Mouse (Mus musculus) heart, postnatal 0 days (tissue): ENCODE measurements around the gene Sds. TPM values are rescaled to one million over a fixed set of nuclear protein-coding genes. Genes with fewer than 3 reads are reported as not detected.

Experiments
- ATAC-seq: fragments of 200-750 bp; cut with Nextera tagmentation; 2 replicates; pipeline ENCODE4 v1.8.0; 2017; ENCODE audit warnings: low read depth, moderate number of reproducible peaks, moderate library complexity; ENCODE audit not compliant: insufficient read depth
- DNase-seq: peaks from one replicate; pipeline ENCODE4 v3.0.0-alpha.2; 2016; ENCODE audit warnings: low spot score
- H3K27ac ChIP-seq: fragments of 300-500 bp; sonication (generic); 2 replicates; pipeline ENCODE4 v1.5.1; 2014; ENCODE audit warnings: low read depth, mild to moderate bottlenecking
- H3K27me3 ChIP-seq: fragments of 300-500 bp; sonication (generic); 2 replicates; pipeline ENCODE4 v1.6.1; 2014; ENCODE audit warnings: low read length, mixed read lengths; ENCODE audit not compliant: control insufficient read depth, insufficient read depth
- H3K36me3 ChIP-seq: fragments of 300-500 bp; sonication (generic); replicated peaks from 2 replicates; pipeline ENCODE4 v1.6.1; 2014; ENCODE audit warnings: low read length, mixed read lengths; ENCODE audit not compliant: control insufficient read depth, insufficient read depth
- H3K4me1 ChIP-seq: fragments of 300-500 bp; sonication (generic); 2 replicates; pipeline ENCODE4 v1.6.1; 2014; ENCODE audit warnings: antibody characterized with exemption; ENCODE audit not compliant: control insufficient read depth, insufficient read depth
- H3K4me2 ChIP-seq: fragments of 300-500 bp; sonication (generic); 2 replicates; pipeline ENCODE4 v1.6.1; 2014; ENCODE audit warnings: low read depth, mild to moderate bottlenecking, low read length, moderate library complexity
- H3K4me3 ChIP-seq: fragments of 300-500 bp; sonication (generic); 2 replicates; pipeline ENCODE4 v1.5.1; 2014; ENCODE audit warnings: low read depth, low read length
- H3K9ac ChIP-seq: fragments of 300-500 bp; sonication (generic); replicated peaks from 2 replicates; pipeline ENCODE4 v1.6.1; 2014; ENCODE audit warnings: low read depth, low read length, mixed read lengths
- H3K9me3 ChIP-seq: fragments of 300-500 bp; sonication (generic); replicated peaks from 2 replicates; pipeline ENCODE4 v1.6.1; 2016; ENCODE audit warnings: low read length; ENCODE audit not compliant: control insufficient read depth
- CTCF ChIP-seq: IDR thresholded peaks from 2 replicates; pipeline ENCODE4 v1.5.1; 2016; ENCODE audit warnings: antibody characterized with exemption, control low read depth, low read depth
- EP300 ChIP-seq: IDR thresholded peaks from 2 replicates; pipeline ENCODE4 v1.6.1; 2016; ENCODE audit warnings: antibody characterized with exemption, low read depth
- WGBS: fragments of 180-500 bp; shearing (Covaris S2); extraction: QIAGEN DNeasy Blood & Tissue Kit; methylation state at CpG from one replicate; pipeline ENCODE4 v1.1.7; 2014; 5-methylcytosine and 5-hydroxymethylcytosine counted together
- polyA plus RNA-seq: library from polyadenylated mRNA; unstranded; fragments of >200 nt; fragmentation: Nextera tagmentation; extraction: Ambion mirVana; gene quantifications from 2 replicates; pipeline ENCODE4 v1.2.1, GENCODE M21; 2015
- total RNA-seq: library from RNA; depleted of rRNA; stranded (reverse); fragments of >200 nt; gene quantifications from 2 replicates; pipeline ENCODE4 v1.2.3, GENCODE M21; 2014; ENCODE audit warnings: low replicate concordance

The Sds gene
- total and polyA plus RNA-seq, 2 experiments from 2014 or later, result not detected

DNA sequence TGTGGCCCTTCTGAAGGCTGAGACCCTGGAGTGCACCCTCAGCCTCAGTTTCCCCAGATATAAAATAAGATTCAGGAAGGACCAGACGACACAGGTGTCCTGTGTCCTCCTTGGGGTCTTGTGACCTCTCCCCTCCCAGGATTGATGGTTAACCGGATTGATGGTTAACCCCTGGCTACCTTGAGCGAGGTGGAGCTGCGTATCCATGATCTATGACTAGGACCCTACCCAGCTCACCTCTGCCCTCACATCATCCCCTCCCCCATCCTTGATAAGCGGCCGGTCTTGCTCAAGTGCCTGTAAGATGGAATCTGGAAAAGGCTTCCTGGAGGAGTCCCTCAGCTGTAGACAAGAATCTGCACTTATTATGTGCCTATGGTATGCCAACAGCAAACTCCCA is 7.5 kb upstream of the Sds start:
- Histone ChIP-seq H3K36me3 (no peaks in the 10 kb centered on the region), H3K4me3 (no peak overlapping the region), H3K4me2 (no peak overlapping the region)

DNA sequence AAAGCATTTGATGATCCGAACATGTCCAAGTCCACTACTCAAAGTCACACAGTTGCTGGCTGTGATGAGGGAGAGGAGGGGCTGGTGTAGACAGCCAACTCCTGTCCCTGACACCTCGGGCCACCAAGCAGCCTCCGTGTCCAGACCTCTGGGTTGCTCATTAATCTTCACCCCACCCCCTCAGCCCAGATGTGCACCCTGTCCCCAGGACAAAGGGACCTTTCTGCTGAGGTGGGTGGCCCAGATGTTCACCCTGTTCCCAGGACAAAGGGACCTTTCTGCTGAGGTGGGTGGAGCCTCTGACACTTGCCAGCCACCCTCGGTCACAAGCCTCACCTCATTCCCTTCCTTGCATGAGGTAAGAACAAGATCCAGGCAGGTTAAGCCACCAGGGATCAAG is 4.8 kb upstream of the Sds start:
- Histone ChIP-seq H3K4me2 (no peak overlapping the region), H3K27ac (no peak overlapping the region), H3K36me3 (no peaks in the 10 kb centered on the region), H3K4me1 (peaks cover 2% of the 10 kb centered on the region; the same call in 1 of the 2 replicates), H3K27me3 (0 out of 2 replicates have a peak, but pooled peaks cover under 1% of the 10 kb centered on the region), H3K4me3 (no peak overlapping the region), H3K9ac (no peak overlapping the region), H3K9me3 (no peaks in the 10 kb centered on the region)
- ATAC-seq (no peak), DNase-seq (no peak)
- 45% methylated on average over 4 of the region's 4 CpGs for WGBS
- TF ChIP-seq CTCF (no peak), EP300 (no peak)

More for the DNA sequence above, 7.5 kb upstream of the Sds start:
- no peak for ATAC-seq
- Histone ChIP-seq H3K27me3 (no peaks in the 10 kb centered on the region), H3K4me1 (peaks cover 4% of the 10 kb centered on the region; the same call in 1 of the 2 replicates), H3K9ac (no peak overlapping the region), H3K9me3 (no peaks in the 10 kb centered on the region), H3K27ac (no peak overlapping the region)
- 79% methylated on average over 6 of the region's 6 CpGs for WGBS
- DNase-seq, result no peak
- TF ChIP-seq CTCF (no peak), EP300 (no peak)

- Histone ChIP-seq H3K4me1 (no peaks in the 10 kb centered on the region), H3K4me3 (no peak within 1 kb of the TSS), H3K9ac (no peak within 1 kb of the TSS), H3K27ac (no peak within 1 kb of the TSS), H3K4me2 (no peak within 1 kb of the TSS), H3K27me3 (0 out of 2 replicates have a peak, but pooled peaks cover 9% of the 10 kb centered on the region), H3K9me3 (no peaks in the 10 kb centered on the region), H3K36me3 (no peaks in the 10 kb centered on the region)
- no peak for DNase-seq
- 62% methylated on average over 8 of the region's 8 CpGs for WGBS
- TF ChIP-seq EP300 (no peak), CTCF (no peak)
- ATAC-seq, result no peak
Observed at GRCm38 (mm10) chr5:120472770-120473169, 3.6 kb upstream of the Sds start, which contains the start of gene Sdsl. Gene Sdsl (minus strand): TSS chr5:120472810.

DNA sequence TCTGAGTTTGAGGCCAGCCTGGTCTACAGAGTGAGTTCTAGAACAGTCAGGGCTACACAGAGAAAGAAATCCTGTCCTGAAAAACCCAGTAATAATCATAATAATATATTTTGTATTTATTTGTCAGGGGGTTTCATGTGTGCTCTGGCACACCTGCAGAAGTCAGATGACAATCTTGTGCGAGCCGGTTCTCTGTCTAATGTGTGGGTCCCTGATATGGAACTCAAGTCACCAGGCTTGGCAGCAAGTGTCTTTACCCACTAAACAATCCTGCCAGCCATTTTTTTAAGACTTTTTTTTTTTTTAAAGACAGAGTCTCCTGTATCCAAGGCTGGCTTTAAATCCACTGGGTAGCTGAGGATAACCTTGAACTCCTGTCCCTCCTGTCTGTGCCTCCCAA is 3.0 kb upstream of the Sds start:
- Histone ChIP-seq H3K27ac (no peak overlapping the region), H3K4me3 (no peak overlapping the region), H3K9ac (no peak overlapping the region), H3K27me3 (0 out of 2 replicates have a peak, but pooled peaks cover 12% of the 10 kb centered on the region), H3K4me1 (no peaks in the 10 kb centered on the region), H3K4me2 (no peak overlapping the region), H3K9me3 (no peaks in the 10 kb centered on the region), H3K36me3 (no peaks in the 10 kb centered on the region)
- DNase-seq (no peak), ATAC-seq (no peak)
- WGBS, result 92% methylated on average over 2 of the region's 2 CpGs
- TF ChIP-seq EP300 (no peak), CTCF (no peak)

DNA sequence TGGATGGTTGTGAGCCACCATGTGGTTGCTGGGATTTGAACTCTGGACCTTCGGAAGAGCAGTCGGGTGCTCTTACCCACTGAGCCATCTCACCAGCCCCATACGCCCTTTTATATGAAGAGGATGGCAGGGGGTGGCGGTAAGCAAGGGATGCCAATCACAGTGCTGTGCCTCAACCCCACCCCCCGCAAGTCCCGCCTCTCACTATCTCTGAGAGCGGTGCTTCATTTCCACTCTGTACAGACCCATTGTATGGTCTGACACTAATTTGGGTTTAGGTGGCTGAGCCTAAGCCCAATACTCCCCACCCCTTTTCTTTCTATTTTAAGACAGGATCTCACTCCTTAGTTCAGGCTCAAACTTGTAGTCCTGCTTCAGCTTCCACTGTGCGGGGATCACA is 465 bp upstream of the Sds start:
- 50% methylated on average over 8 of the region's 8 CpGs for WGBS
- Histone ChIP-seq H3K27ac (no peak overlapping the region), H3K4me2 (no peak overlapping the region), H3K9me3 (no peaks in the 10 kb centered on the region), H3K4me3 (no peak overlapping the region), H3K27me3 (0 out of 2 replicates have a peak, but pooled peaks cover 12% of the 10 kb centered on the region), H3K9ac (no peak overlapping the region), H3K36me3 (no peaks in the 10 kb centered on the region), H3K4me1 (no peaks in the 10 kb centered on the region)
- TF ChIP-seq EP300, result no peak
- TF ChIP-seq CTCF, result no peak
- DNase-seq (no peak), ATAC-seq (peak; percentile 11; the same call in 1 of the 2 replicates)

DNA sequence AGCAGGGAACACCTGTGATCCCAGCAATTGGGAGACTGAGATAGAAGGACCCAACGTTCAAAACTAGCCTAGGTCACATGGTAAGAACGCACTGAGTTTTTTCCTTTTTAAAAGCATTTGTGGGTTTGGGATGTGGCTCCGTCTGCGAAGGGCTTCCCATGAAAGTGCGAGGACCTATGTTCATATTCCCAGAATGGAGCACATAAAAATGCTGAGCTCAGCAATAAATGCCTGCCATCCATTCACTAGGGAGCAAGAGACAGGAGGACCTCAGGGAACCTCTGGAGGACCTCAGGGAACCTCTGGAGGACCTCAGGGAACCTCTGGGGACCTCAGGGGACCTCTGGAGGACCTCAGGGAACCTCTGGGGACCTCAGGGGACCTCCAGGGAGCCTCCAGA is 1.7 kb downstream of the Sds start:
- 90% methylated on average over 5 of the region's 5 CpGs for WGBS
- TF ChIP-seq CTCF, result no peak
- TF ChIP-seq EP300, result no peak

More for the DNA sequence above, 1.7 kb downstream of the Sds start:
- H3K27me3 ChIP-seq, result 0 out of 2 replicates have a peak, but pooled peaks cover 12% of the 10 kb centered on the region
- H3K4me1 ChIP-seq, result no peaks in the 10 kb centered on the region
- H3K9ac ChIP-seq, result no peak overlapping the region
- H3K9me3 ChIP-seq, result no peaks in the 10 kb centered on the region
- no peak for ATAC-seq
- DNase-seq, result no peak
- no peak overlapping the region for H3K4me2 ChIP-seq
- H3K27ac ChIP-seq, result no peak overlapping the region
- no peak overlapping the region for H3K4me3 ChIP-seq
- no peaks in the 10 kb centered on the region for H3K36me3 ChIP-seq
